ENCODE assay signal across 9 mouse cellular contexts in the genomic region with DNA sequence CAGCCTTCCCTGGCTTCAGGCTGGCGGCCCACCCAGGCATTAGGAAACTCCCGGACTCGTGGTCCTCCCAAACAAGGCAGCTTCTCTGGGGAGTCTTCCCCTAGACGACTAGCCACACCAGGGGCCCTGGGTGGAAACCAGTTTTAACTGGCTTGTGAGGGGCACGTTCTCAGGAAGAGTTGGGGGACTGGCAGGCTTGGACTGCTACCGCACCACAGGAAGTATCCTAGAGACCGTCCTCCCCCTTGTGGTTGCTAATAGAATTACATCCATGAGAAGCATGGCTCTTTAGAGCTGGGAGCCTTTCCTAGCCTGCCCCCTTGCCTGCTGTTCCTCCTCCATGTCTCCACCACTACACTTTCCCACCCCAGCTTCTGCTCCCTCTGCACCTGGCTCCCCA.
DNase-seq lines count a peak whose midpoint lies in the region; ATAC-seq and TF ChIP-seq lines count a peak whose summit lies in the region.
"Had no signal": no experiment of that assay in that cellular context is flagged by ENCODE, and none has a peak within 500 bp of the region (broad histone marks: within the 10 kb centered on the region; RNA-seq: fewer than 3 reads in every experiment).

No protein-coding gene starts in this region.

- WGBS in midbrain, embryonic 15.5 days, result 25% methylated on average over 7 of the region's 7 CpGs

- TF ChIP-seq POLR2A in testis, adult 2 months (IDR thresholded peaks at IDR 0.05; ENCODE audit: control insufficient read depth, low read depth, low read length), result no peak

- no peaks in the 10 kb centered on the region for H3K36me3 ChIP-seq in midbrain, embryonic 15.5 days (replicated peaks)
- H3K36me3 ChIP-seq in testis, adult 2 months (ENCODE audit: control insufficient read depth, insufficient read depth, low read length), result no peaks in the 10 kb centered on the region

- no peak overlapping the region for H3K4me3 ChIP-seq in midbrain, embryonic 15.5 days
- no peak overlapping the region for H3K4me3 ChIP-seq in testis, adult 2 months (ENCODE audit: control insufficient read depth, low read depth, low read length)
- H3K4me3 ChIP-seq: erythroblast, embryonic 14.5 days had no signal

- no peak overlapping the region for H3K9ac ChIP-seq in midbrain, embryonic 15.5 days

- no peak overlapping the region for H3K27ac ChIP-seq in midbrain, embryonic 15.5 days
- no peak overlapping the region for H3K27ac ChIP-seq in testis, adult 2 months (ENCODE audit: control insufficient read depth, insufficient read depth, low read depth, low read length)

- peak; percentile 33 for DNase-seq in 3134 (ENCODE audit: extremely low read depth, insufficient read length, low spot score)
- peak; percentile 55 for DNase-seq in Muller cell, postnatal 12 days (ENCODE audit: inconsistent ontology term)
- DNase-seq in cerebellum, postnatal 25 days, result peak; percentile 33 to 60
- DNase-seq in frontal cortex, postnatal 10 days (ENCODE audit: low spot score in 2 of 2), result peak; percentile 21 to 37
- peak; percentile 4 for DNase-seq in kidney, adult 11 months
- DNase-seq in left cerebral cortex, postnatal 36 days (ENCODE audit: low spot score in 2 of 2), result peak; percentile 23 to 26

- intact Hi-C loops in left cerebral cortex, postnatal 36 days (cut with DNase I), result loop anchor here (1.0 kb wide), 1 partner anchor 430 kb away; no protein-coding TSS in a partner anchor

- no peak overlapping the region for H3K4me2 ChIP-seq in midbrain, embryonic 15.5 days

- H3K27me3 ChIP-seq in midbrain, embryonic 15.5 days (replicated peaks), result no peaks in the 10 kb centered on the region
- no peaks in the 10 kb centered on the region for H3K27me3 ChIP-seq in testis, adult 2 months (ENCODE audit: control insufficient read depth, insufficient read depth, low read length)

- H3K4me1 ChIP-seq in midbrain, embryonic 15.5 days, result peaks cover 5% of the 10 kb centered on the region; the same call in 1 of the 2 replicates
- H3K4me1 ChIP-seq in testis, adult 2 months (ENCODE audit: control insufficient read depth, insufficient read depth, low read length), result no peaks in the 10 kb centered on the region

- H3K9me3 ChIP-seq in midbrain, embryonic 15.5 days, result no peaks in the 10 kb centered on the region

- peak; percentile 84 for ATAC-seq in midbrain, embryonic 15.5 days (replicated peaks)

- TF ChIP-seq CTCF in testis, adult 2 months (IDR thresholded peaks at IDR 0.05; ENCODE audit: control insufficient read depth, insufficient read depth, insufficient replicate concordance, low read depth, low read length), result peak; percentile 79; the same call in 1 of the 2 replicates

Comparison
In these comparisons a context has a peak if more than half of its experiments do, and no peak if none do; other contexts are left out.
1. DNase-seq: peak in every context shown above with its lines; median percentile 55 in Muller cell, postnatal 12 days; 46 in cerebellum, postnatal 25 days; 33 in 3134; 29 in frontal cortex, postnatal 10 days; 24 in left cerebral cortex, postnatal 36 days; 4 in kidney, adult 11 months.